Mouse (Mus musculus) adrenal gland, adult 8-10 months (tissue): ENCODE data around the gene Sipa1l3. TPM values are rescaled to one million over a fixed set of nuclear protein-coding genes. Genes with fewer than 3 reads are reported as not detected.

ENCODE experiments used
- DNase-seq: peaks from one replicate; pipeline ENCODE4 v3.0.0; 2022
- total RNA-seq, 4 experiments: library from RNA; stranded (reverse); gene quantifications; 2 replicates each; pipeline ENCODE4 v1.2.4; 2022

Sipa1l3 gene
- total RNA-seq, 4 experiments from 2014 or later = 33.2 to 42.3 (median 40.6) TPM

GRCm38 (mm10) chr7:29410402-29410801, 108.0 kb downstream of the Sipa1l3 start:
- no peak for DNase-seq

GRCm38 (mm10) chr7:29406855-29407254, 111.6 kb downstream of the Sipa1l3 start:
- DNase-seq = no peak

- no peak for DNase-seq
Measured at GRCm38 (mm10) chr7:29404126-29404525, 114.3 kb downstream of the Sipa1l3 start.

- DNase-seq = no peak
Measured at GRCm38 (mm10) chr7:29402015-29402414, 116.4 kb downstream of the Sipa1l3 start.

- no peak for DNase-seq
Measured at GRCm38 (mm10) chr7:29400451-29400850, 118.0 kb downstream of the Sipa1l3 start.

GRCm38 (mm10) chr7:29399056-29399455, 119.4 kb downstream of the Sipa1l3 start:
- no peak for DNase-seq

GRCm38 (mm10) chr7:29397486-29397885, 121.0 kb downstream of the Sipa1l3 start:
- DNase-seq = no peak

- DNase-seq = no peak
Measured at GRCm38 (mm10) chr7:29396943-29397340, 121.5 kb downstream of the Sipa1l3 start.

- DNase-seq = no peak
Measured at GRCm38 (mm10) chr7:29396216-29396942, 122.1 kb downstream of the Sipa1l3 start.

GRCm38 (mm10) chr7:29395179-29395578, 123.3 kb downstream of the Sipa1l3 start:
- DNase-seq = no peak

GRCm38 (mm10) chr7:29393292-29393691, 125.1 kb downstream of the Sipa1l3 start:
- no peak for DNase-seq

- DNase-seq = no peak
Measured at GRCm38 (mm10) chr7:29392805-29393204, 125.6 kb downstream of the Sipa1l3 start.

GRCm38 (mm10) chr7:29391761-29392512, 126.5 kb downstream of the Sipa1l3 start:
- DNase-seq = no peak

- no peak for DNase-seq
Measured at GRCm38 (mm10) chr7:29391112-29391760, 127.2 kb downstream of the Sipa1l3 start.

- no peak for DNase-seq
Measured at GRCm38 (mm10) chr7:29390234-29390633, 128.2 kb downstream of the Sipa1l3 start.

- no peak for DNase-seq
Measured at GRCm38 (mm10) chr7:29387524-29388068, 130.8 kb downstream of the Sipa1l3 start.

GRCm38 (mm10) chr7:29386349-29386748, 132.1 kb downstream of the Sipa1l3 start:
- no peak for DNase-seq

- DNase-seq = no peak
Measured at GRCm38 (mm10) chr7:29385791-29386190, 132.7 kb downstream of the Sipa1l3 start.

- peak; percentile 43 for DNase-seq
Measured at GRCm38 (mm10) chr7:29383255-29383654, 135.2 kb downstream of the Sipa1l3 start.

GRCm38 (mm10) chr7:29381466-29382040, 136.9 kb downstream of the Sipa1l3 start:
- peak; percentile 25 for DNase-seq

GRCm38 (mm10) chr7:29374054-29374453, 144.4 kb downstream of the Sipa1l3 start:
- no peak for DNase-seq

- no peak for DNase-seq
Measured at GRCm38 (mm10) chr7:29372123-29372522, 146.3 kb downstream of the Sipa1l3 start.

- no peak for DNase-seq
Measured at GRCm38 (mm10) chr7:29370031-29370430, 148.4 kb downstream of the Sipa1l3 start.
